Mouse (Mus musculus) bone marrow macrophage, adult 2 months (primary cell): ENCODE data around the gene Baz2a. TPM values are rescaled to one million over a fixed set of nuclear protein-coding genes. Genes with fewer than 3 reads are reported as not detected.

Experiments used
- H3K27ac ChIP-seq: 2 replicates; pipeline ENCODE4 v1.5.1; 2012; ENCODE audit warnings: low read depth, low read length; ENCODE audit not compliant: insufficient read depth
- H3K4me1 ChIP-seq: 2 replicates; pipeline ENCODE4 v1.6.1; 2012; ENCODE audit warnings: low read length; ENCODE audit not compliant: control insufficient read depth, insufficient read depth
- H3K4me3 ChIP-seq: 2 replicates; pipeline ENCODE4 v1.5.1; 2012; ENCODE audit warnings: mild to moderate bottlenecking, low read length, moderate library complexity; ENCODE audit not compliant: insufficient read depth
- CTCF ChIP-seq: IDR thresholded peaks from 2 replicates; pipeline ENCODE4 v1.5.1; 2012; ENCODE audit warnings: low read depth, mild to moderate bottlenecking, low read length, moderate library complexity
- POLR2A ChIP-seq: IDR thresholded peaks from 2 replicates; pipeline ENCODE4 v1.6.1; 2012; ENCODE audit warnings: mild to moderate bottlenecking, low read depth, low read length, borderline replicate concordance
- polyA plus RNA-seq: library from polyadenylated mRNA; stranded (reverse); fragments of >200 nt; gene quantifications from 2 replicates; pipeline ENCODE4 v1.2.4, GENCODE M21; 2012; ENCODE audit not compliant: missing spikeins, insufficient read depth, insufficient read length

Gene Baz2a
- polyA plus RNA-seq, 1 experiment: 52.9 TPM

GRCm38 (mm10) chr10:128175302-128175701, 83.9 kb downstream of the Baz2a start:
- Histone ChIP-seq H3K4me3 (peak overlapping the region; percentile 75), H3K4me1 (peaks cover 12% of the 10 kb centered on the region), H3K27ac (no peak overlapping the region)
- TF ChIP-seq POLR2A (no peak), CTCF (no peak)

DNA sequence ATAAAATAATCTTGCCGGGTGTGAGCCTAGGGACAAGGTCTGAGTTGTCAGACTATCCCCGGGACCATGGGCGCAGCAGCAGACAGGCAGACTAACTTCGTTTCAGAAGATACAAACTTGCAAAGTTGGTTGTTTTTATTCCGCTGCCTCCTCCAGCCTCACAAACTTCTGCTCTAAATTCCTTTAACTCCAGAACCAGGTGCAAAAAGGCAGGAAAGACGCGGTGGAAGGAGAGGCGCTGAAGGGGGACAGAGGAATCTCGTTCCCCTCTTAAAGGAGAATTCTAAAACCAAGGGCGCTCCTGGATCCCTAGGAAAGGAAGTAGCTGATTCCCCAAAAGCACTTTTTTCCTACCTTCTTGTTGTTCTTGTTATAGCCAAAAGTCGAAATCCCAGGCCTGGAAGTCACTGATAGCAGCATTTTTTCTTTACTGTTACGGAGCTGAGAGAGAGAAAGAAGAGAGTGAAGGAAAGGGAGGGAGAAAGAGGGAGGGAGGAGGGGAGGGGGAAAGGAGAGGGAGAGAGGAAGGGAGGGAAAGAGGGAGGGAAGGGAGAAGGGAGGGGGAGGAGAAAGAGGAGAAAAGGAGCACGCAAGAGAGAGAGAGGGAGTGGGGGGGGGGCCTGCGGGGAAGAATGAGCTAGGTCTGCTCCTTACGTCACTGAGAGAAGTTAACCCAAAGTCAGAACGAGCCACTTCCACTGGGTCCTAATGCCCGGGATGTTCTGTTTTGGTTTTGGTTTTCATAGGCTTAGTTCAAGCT, 84.8 kb downstream of the Baz2a start:
- Histone ChIP-seq H3K27ac (peak overlapping the region; percentile 34), H3K4me1 (peaks cover 7% of the 10 kb centered on the region), H3K4me3 (peak overlapping the region; percentile 75)
- TF ChIP-seq POLR2A: no peak
- TF ChIP-seq CTCF: no peak

GRCm38 (mm10) chr10:128177316-128177715, 85.9 kb downstream of the Baz2a start:
- TF ChIP-seq CTCF: no peak
- no peak for TF ChIP-seq POLR2A
- Histone ChIP-seq H3K4me3 (no peak overlapping the region), H3K4me1 (peaks cover 7% of the 10 kb centered on the region), H3K27ac (no peak overlapping the region)

Other genes with a start within 250 kb of the Baz2a start
- not detected in 2 replicates for gene Rdh19, start 241.6 kb upstream of the Baz2a start, polyA plus RNA-seq
- not detected in 2 replicates for gene Rdh16f2, start 225.1 kb upstream of the Baz2a start, polyA plus RNA-seq
- gene Rdh7, start 202.8 kb upstream of the Baz2a start, polyA plus RNA-seq: not detected in 2 replicates
- not detected in 2 replicates for gene Sdr9c7, start 193.1 kb upstream of the Baz2a start, polyA plus RNA-seq
- gene Hsd17b6, start 84.0 kb upstream of the Baz2a start, polyA plus RNA-seq: not detected in 2 replicates
- gene Prim1, start 76.4 kb upstream of the Baz2a start, polyA plus RNA-seq: 14.3 and 18.6 TPM in 2 replicates
- 540 and 609 TPM in 2 replicates for gene Naca, start 56.0 kb upstream of the Baz2a start, polyA plus RNA-seq
- 152 and 160 TPM in 2 replicates for gene Ptges3, start 32.6 kb upstream of the Baz2a start, polyA plus RNA-seq
- 483 and 528 TPM in 2 replicates for gene Atp5b, start 8.3 kb upstream of the Baz2a start, polyA plus RNA-seq
- 39.4 and 39.8 TPM in 2 replicates for gene Rbms2, start 88.7 kb downstream of the Baz2a start, polyA plus RNA-seq
- not detected in 2 replicates for gene Gls2, start 102.9 kb downstream of the Baz2a start, polyA plus RNA-seq
- 5.3 and 6.1 TPM in 2 replicates for gene Spryd4, start 120.2 kb downstream of the Baz2a start, polyA plus RNA-seq
- not detected in 2 replicates for gene Mip, start 134.3 kb downstream of the Baz2a start, polyA plus RNA-seq
- gene Timeless, start 140.5 kb downstream of the Baz2a start, polyA plus RNA-seq: 6.4 and 10.7 TPM in 2 replicates
- gene Apon, start 162.5 kb downstream of the Baz2a start, polyA plus RNA-seq: not detected in 2 replicates
- not detected in 2 replicates for gene Apof, start 177.1 kb downstream of the Baz2a start, polyA plus RNA-seq
- 89.6 and 94.6 TPM in 2 replicates for gene Stat2, start 179.0 kb downstream of the Baz2a start, polyA plus RNA-seq
- not detected in 2 replicates for gene Il23a, start 207.2 kb downstream of the Baz2a start, polyA plus RNA-seq
- gene Pan2, start 211.8 kb downstream of the Baz2a start, polyA plus RNA-seq: 14.3 and 15.2 TPM in 2 replicates
- gene Cnpy2, start 230.9 kb downstream of the Baz2a start, polyA plus RNA-seq: 78.6 and 82.6 TPM in 2 replicates
- 98.1 and 109 TPM in 2 replicates for gene Cs, start 246.2 kb downstream of the Baz2a start, polyA plus RNA-seq